Mouse (Mus musculus): ENCODE results near the gene Pik3c2b.
A peak's percentile ranks its signal among the peaks of the same experiment; 100 is the strongest.
"Not testable (repeated sequence)": the region's sequence is repeated elsewhere in the genome, so short reads cannot be mapped to it uniquely, and the experiment has no call there.

The Pik3c2b gene

GRCm38 (mm10) chr1:133033316-133034090, 12.0 kb upstream of the Pik3c2b start:
- DNase-seq, result peak; percentile 57 to 60

- peak; percentile 39 to 58 for DNase-seq
Observed at GRCm38 (mm10) chr1:133034091-133034460, 11.4 kb upstream of the Pik3c2b start.

- DNase-seq, result not testable (repeated sequence)
Observed at GRCm38 (mm10) chr1:133034682-133035081, 10.8 kb upstream of the Pik3c2b start.

- DNase-seq, result peak; percentile 41 to 69
Observed at GRCm38 (mm10) chr1:133039505-133039949, 5.9 kb upstream of the Pik3c2b start.

GRCm38 (mm10) chr1:133045861-133046440, 484 bp downstream of the Pik3c2b start:
- peak; percentile 71 to 87 for DNase-seq

- DNase-seq, result peak in 1 of 2 experiments; percentile 51
Observed at GRCm38 (mm10) chr1:133046441-133046931, 1.0 kb downstream of the Pik3c2b start.

- no peak for DNase-seq
Observed at GRCm38 (mm10) chr1:133047575-133047974, 2.1 kb downstream of the Pik3c2b start.

GRCm38 (mm10) chr1:133048690-133049089, 3.2 kb downstream of the Pik3c2b start:
- no peak for DNase-seq

- no peak for DNase-seq
Observed at GRCm38 (mm10) chr1:133050001-133050431, 4.5 kb downstream of the Pik3c2b start.

GRCm38 (mm10) chr1:133051829-133052228, 6.4 kb downstream of the Pik3c2b start:
- DNase-seq, result no peak

- no peak for DNase-seq
Observed at GRCm38 (mm10) chr1:133053034-133053433, 7.6 kb downstream of the Pik3c2b start.

GRCm38 (mm10) chr1:133054326-133054725, 8.9 kb downstream of the Pik3c2b start:
- peak in 1 of 2 experiments; percentile 34 for DNase-seq

- DNase-seq, result no peak
Observed at GRCm38 (mm10) chr1:133057345-133058034, 12.0 kb downstream of the Pik3c2b start.

GRCm38 (mm10) chr1:133059592-133059991, 14.1 kb downstream of the Pik3c2b start:
- no peak for DNase-seq

GRCm38 (mm10) chr1:133060681-133061080, 15.2 kb downstream of the Pik3c2b start:
- DNase-seq, result no peak

GRCm38 (mm10) chr1:133063164-133063563, 17.7 kb downstream of the Pik3c2b start:
- no peak for DNase-seq

GRCm38 (mm10) chr1:133068268-133068667, 22.8 kb downstream of the Pik3c2b start:
- DNase-seq, result no peak

- DNase-seq, result no peak
Observed at GRCm38 (mm10) chr1:133068669-133069274, 23.3 kb downstream of the Pik3c2b start.

GRCm38 (mm10) chr1:133069275-133070120, 24.0 kb downstream of the Pik3c2b start:
- no peak for DNase-seq

- DNase-seq, result peak in 1 of 2 experiments; percentile 45
Observed at GRCm38 (mm10) chr1:133070157-133070556, 24.7 kb downstream of the Pik3c2b start.

- DNase-seq, result no peak
Observed at GRCm38 (mm10) chr1:133071666-133072381, 26.4 kb downstream of the Pik3c2b start.
